Mouse (Mus musculus) lung, postnatal 25 days (tissue): ENCODE data around the gene Riok2.
"Not testable (repeated sequence)": the region's sequence is repeated elsewhere in the genome, so short reads cannot be mapped to it uniquely, and the experiment has no call there.

Experiments used
- DNase-seq: peaks from one replicate; pipeline ENCODE4 v3.0.0; 2022; ENCODE audit warnings: low spot score

Gene Riok2

DNA sequence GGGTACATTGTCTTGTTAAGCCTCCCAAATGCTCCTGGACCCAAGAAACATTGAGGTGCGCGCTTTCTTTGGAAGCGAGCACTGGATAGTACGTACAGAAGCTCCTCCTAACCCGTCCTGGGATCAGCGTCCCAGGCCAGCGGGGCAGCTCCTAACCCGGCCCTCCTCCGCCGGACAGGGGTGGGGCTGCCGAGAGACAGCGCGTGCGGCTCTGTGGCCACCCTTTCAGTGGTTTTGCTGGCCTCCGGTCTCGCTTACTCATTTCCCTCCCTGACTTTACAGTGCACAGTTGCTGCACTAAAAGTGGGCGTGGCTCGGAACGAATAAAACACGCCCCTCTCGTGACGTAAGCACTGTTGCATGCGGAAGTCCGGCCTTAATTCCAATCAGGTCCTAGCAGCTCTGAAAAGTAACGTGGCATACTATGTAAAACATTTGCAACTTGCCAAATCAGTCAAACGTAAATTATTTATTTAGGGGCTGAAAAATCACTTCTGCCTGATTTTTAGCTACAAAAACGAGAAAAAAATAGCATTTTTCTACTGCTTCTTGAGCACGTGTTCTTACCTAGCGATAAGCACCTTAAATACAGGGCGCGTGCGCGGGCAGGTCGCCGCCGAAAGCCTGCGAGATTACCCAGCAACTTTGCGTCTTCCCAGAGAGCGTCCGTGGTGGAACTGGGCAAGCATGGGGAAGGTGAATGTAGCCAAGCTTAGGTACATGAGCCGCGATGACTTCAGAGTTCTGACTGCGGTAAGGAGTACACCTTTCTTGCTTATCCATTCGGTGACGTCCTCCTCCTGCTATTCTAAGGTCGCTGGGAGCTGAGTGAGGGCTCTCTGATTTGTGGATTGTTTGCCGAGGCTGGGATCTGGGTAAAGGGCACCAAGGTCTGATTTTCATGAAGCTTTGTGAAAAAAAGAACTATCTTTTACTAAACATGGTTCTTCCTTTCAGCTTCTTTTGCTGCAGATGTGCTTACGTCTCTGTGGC lies at the start of gene Riok2:
Riok2 (plus strand) TSS at position 392 of the 993 bp plus-strand sequence.
- peak; percentile 98 for DNase-seq

DNA sequence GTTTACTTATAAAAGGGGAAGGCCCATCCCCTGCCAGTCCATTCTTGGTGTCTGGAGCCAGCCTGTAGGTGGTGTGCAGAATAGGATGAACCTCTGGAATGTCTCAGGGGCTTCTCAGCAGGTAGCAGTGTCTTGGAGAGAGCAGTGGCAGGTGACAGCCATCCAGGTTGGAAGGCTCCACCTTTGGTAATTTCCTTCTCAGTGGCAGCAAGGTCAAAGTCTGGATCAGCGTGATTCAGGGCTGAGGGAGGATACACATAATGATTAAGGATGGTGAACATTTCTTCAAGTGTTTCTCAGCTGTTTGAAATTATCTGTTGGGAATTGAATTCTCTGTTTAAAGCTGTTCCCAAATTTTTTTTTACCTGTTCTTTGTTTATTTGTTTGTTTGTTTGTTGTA lies 48.1 kb upstream of the Riok2 start:
- not testable (repeated sequence) for DNase-seq

DNA sequence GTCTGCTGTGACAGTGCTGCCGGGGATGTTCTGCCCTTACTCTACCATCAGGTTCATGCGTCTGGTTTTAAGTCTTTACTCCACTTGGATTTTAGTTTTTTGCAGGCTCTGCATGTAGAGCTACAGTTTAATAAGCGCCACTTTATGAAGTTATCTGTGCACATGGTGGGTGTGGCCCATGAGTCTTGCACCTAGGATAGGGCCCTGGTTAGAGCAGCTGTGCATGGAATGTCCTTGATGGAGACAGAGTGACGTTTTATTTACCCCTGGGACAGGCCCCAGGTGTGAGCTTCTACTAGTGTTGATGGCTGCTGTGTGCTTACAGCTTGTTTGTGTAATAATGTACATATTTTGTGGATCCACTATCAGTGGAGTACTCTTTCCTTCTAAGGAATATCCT lies 47.5 kb upstream of the Riok2 start:
- no peak for DNase-seq

DNA sequence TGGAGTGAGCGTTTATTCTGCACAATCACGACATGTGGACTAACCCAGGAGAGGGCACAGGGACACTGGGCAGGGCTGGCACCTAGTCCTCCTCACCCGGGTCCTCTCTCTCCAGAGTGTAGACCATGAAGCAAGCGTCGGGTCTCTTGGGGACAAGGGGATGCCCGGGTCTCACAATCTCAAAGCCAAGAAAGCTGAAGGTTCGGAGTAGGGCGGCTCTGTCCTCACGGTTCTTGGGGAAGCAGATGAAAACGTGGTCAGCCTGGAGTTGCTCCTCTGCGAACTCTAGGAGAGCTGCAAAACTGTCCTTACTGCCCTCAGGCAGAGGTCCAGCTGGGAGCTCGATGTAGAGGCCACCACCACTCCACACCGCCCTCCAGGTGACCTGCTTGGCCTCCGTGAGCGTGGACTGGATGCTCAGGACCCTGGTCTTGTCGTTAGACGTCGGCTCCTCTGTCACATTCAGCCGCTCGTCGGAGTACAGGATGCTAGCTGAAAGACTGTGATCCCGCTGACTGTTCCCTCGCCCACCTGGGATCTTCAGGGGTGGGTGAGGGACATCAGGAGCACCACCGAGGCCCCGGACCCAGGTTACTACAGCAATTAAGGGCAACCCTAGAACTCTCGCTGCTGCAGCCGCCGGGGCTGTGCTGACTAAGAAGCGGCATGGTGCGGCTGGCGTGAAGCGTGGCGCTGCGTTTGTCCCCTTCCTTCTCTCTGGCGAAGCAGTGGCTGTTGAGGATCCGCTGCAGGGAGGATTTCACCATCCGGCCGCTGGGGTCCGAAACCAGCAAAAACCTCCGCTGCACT lies 28.5 kb upstream of the Riok2 start:
- not testable (repeated sequence) for DNase-seq

DNA sequence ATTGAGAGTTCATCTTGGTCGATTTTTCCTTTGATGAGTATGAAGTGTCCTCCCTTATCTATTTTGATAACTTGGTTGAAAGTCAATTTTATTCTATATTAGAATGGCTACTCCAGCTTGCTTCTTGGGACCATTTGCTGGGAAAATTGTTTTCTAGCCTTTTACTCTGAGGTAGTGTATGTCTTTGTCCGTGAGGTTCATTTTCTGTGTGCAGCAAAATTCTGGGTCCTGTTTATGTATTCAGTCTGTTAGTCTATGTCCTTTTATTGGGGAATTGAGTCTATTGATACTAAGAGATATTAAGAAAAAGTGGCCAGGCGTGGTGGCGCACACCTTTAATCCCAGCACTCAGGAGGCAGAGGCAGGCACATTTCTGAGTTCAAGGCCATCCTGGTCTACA lies 27.8 kb upstream of the Riok2 start:
- DNase-seq: not testable (repeated sequence)

DNA sequence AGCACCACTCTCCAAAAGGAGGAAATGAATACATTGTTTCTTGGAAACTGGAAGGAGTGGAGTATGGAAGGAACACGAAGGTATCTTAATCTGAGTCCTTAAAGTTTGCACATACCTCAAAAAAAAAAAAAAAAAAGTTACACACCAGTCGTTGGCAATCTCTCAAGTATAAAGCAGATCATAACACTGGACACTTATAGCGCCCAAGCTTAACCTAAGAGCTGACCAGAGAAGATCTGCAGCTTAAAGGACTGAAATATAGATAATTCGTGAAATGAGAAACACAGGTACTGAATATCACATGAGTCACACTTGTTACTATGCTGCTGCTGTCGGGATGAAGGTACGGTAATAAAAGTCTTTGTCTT lies 575 bp upstream of the Riok2 start:
- DNase-seq: no peak

DNA sequence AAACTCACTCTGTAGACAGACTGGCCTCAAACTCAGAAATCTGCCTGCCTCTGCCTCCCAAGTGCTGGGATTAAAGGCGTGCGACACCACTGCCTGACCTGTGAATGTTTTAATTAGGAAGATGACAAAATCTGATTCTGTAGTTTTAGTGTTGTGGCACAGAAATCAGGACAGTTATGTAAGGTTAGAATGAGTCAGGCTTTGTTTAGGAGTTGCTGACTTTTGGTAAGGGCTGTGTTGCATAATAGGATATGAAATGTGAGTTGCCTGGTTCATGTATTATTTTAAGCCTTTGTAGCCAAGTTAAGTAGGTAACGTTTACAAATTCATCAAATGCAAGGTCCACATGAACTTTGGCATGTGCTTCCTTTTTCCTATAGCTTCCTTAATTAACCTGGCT lies 1.5 kb downstream of the Riok2 start:
- DNase-seq: no peak

DNA sequence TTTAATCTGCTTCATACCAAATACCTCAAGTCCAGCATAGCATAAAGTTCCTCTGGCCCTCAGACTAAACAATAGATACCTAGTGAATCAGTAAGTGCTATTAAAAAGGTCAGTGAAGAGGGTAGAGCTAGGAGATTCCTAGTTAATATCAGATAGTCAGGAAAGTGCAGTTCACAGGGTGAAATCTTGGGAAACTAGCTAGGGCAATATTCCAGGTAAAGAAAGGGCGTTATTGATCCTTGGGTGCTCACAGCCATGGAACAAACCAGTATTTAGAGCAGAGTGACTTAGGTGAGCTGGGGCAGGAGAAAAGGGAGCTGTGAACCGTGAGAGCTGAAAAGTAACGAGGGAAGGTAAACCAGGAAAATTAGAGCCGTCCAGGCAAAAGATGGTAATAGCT lies 9.6 kb downstream of the Riok2 start:
- DNase-seq: no peak

DNA sequence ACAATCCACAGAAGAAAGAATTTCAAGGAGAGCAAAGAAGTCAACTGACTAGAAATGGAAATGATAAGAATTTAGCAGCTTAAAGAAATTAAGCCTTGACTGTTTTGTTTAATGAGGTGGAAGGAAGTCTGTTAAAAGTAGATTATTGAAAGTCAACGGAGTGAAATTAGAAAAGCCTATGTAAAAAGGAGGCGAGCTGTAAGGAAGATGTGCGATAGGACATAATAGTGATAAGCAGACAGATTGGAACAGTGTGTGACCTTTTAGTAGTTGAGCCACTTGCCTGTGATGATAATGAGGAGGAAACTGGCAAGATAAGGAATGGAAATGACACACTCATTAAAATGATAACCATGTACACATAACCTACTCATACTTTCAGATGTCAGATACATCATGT lies 10.4 kb downstream of the Riok2 start:
- no peak for DNase-seq

DNA sequence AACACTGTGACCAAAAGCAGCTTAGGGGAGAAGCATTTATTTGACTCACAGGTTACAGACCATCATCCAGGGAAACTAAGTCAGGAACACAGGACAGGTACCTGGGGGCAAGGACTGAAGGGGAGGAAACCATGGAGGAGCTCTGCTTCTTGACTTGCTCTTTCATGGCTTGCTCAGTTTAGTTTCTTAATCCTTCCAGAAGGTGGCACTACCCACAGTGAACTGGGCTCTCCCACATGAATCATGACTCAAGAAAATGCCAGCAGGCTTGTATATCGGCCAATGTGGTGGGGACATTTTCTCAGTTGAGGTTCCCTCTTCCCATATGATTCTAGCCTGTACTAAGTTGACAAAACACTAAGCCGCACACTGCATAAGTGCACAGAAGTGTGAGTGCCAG lies 12.0 kb downstream of the Riok2 start:
- no peak for DNase-seq

DNA sequence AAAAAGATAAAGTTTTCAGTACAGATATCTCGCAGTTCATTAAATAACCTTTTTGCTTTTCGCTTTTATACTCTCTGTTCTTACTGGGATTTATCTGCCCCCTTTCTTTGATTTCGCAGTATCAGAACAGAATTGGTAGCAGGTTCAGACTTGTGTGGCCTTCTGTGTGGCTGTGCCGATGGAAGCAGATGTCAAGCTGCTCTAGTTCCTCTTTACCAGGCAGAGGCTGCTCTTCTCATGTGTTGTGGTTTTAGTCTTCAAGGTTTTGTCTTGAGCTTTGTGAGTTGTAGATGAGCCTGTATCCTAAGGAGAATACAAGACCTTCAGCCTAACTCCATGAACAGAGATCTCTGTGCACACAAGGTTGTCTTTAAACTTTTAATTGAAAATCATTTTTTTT lies 17.7 kb downstream of the Riok2 start:
- DNase-seq: no peak

DNA sequence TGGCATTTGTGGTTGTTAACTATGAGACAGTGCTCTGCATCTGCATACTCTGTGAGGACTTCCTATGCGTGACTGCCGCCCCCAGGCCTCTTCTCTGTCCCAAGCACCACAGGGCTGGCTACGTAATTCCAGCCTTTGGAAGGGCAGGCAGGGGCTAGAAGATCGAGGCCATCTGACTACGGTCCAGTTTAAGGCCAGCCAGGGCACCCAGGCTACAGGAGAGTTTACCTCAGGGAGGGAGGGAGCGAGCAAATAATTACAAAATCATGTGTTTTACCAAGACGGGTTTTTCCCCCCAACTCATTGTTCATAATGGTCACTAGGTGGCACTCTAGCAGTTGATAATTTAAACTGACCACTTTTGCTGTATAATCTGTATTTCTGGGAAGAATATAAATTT lies 18.8 kb downstream of the Riok2 start:
- no peak for DNase-seq

DNA sequence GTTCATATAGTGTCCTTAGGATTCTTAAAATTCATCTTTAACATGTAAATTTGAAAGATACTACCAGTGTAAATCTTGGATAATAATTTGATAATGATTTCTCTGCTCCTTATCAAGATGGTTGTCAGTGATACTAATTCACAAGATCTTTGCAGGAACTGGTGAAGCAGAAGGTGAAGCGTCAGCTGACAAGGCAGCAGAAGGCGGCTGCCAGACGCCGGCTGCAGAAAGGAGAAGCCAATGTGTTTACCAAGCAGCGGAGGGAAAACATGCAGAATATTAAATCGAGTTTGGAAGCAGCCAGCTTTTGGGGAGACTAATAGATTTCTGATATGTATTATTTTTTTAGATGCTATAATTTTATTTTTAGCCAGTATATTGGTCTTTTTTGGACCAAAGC lies 19.2 kb downstream of the Riok2 start:
- DNase-seq: no peak

DNA sequence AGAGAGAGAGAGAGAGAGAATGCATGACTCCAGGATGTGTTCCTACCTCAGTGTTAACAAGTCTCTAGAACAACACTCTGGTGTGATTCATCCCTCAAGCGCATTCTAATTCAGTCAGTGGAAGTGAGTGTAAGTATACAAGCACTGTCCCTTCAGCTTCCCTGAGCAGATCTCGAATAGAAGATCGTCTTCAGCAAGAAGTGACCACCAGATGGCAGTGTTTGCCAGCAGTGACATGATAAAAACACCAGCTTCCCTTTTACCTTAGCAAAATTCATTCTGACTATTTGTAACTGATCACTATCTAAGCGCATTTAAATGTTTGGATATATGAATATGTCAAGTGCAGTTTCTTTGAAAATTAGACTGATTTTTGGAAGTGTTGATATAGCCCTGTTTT lies 20.2 kb downstream of the Riok2 start:
- peak; percentile 76 for DNase-seq

DNA sequence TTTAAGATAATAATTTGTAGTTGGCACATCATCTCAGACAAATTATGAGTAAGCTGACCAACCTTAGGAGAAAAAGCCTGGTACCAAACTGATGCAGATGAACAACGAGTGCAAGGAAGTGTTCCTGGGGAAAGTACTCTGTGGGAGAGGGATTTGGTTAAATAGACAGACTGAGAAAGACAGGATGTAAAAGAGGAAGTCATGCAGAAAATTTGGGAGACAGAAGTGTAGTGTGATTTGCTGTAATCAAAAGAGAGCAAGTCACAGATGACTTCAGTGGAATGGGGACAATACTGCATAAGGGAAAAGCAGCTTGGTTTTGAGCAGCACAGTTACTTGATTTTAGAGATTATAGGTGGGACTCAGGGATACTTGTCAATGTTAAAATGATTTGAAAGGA lies 22.8 kb downstream of the Riok2 start:
- DNase-seq: no peak

DNA sequence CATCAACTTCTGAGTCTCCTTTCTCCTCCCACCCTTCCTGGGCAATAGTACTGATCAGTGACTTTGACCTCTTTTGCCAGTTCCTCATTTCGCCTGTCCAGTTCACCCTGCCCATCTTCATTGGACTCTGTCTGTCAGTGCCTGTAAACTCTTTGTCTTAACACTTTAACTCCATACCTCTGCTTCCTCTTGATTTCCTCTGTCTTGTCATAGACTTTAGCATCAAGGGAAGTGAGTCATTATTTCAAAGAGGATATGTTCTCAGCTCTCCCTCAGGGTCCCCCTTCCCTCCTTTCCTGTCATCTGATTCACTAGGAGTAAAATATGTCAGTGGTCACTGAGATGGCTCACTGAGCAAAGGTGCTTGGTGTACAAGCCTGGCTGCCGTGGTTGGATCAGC lies 24.6 kb downstream of the Riok2 start:
- no peak for DNase-seq

DNA sequence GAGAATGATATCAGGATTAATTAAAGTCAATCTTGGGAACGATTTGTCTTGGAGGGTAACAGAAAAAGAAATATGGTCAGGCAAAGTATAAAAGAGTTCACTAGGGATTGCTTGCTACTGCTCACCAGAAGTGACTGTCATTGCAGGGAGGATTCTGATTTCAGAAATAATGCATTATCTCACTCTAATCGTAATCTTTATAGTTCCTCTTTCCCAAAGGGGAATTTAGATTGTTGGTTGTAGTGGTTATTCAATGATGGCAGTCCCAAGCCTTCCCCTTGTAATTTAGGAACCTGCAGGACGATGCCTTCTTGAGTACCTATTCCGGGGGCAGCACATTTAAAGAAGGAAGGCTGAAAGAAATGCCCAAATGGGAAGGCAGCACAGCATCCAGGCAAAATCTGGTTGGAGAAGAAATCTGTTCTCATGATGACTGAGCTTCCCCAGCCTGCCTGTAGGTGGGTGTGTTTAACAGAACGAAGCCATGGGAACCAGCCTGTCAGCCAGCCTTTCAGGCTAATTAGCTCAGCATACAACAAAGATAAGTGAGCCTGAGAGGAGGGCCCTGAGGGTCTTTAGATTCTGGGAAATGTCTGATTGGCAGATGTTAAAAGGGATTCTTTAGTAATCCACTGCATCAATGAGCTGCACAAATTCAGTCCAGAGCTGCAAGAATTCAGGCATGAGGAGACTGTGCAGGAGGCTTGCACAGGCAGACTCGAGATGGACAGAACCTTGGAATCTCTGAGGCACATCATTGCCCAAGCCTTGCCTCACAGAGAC lies 28.3 kb downstream of the Riok2 start, which contains the start of gene Lix1:
Lix1 (plus strand) TSS at position 451 of the 783 bp plus-strand sequence.
- DNase-seq: peak; percentile 15

DNA sequence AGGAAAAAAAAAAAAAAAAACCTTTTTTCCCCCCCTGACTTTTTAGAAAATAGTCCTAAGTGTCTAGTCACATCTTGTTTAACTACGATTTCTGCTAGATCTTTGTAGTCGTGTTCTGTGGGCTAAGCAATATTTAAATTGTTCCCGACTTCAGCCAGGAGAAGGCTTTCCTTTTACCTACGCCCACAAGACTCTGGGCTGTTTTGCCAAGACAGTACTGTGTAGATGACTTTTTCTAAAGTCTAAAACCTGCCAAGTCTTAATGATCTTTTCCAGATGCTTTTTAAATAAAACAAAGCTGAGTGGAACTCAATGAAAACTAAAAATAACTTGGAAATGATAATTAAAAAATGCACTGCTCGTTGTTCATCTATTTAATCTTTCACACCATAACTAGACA lies 28.9 kb downstream of the Riok2 start:
- DNase-seq: no peak

DNA sequence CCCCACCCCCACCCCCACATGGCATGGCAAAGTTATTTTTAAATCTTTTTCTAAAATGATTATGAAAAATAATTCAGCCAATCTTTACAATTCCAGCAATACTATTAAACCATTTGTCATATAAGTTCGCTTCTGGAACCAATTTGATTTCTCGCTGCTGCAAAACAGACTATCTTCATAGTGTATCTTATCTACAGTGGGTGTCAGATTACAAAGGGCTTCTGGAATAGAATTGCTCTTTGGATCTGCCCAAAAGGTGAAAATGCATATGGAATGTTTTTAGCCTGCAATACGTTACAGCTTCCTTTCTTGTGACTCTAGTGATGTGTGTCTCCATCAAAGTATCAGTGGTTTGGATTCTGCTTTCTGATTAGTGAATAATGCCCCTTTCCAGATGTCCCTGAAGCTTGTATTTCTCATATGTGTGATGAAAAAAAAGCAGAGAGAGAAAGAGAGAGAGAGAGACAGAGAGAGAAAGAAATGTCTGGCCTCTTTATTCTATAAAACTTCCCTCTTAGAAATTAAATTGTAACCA lies 29.5 kb downstream of the Riok2 start:
- no peak for DNase-seq

DNA sequence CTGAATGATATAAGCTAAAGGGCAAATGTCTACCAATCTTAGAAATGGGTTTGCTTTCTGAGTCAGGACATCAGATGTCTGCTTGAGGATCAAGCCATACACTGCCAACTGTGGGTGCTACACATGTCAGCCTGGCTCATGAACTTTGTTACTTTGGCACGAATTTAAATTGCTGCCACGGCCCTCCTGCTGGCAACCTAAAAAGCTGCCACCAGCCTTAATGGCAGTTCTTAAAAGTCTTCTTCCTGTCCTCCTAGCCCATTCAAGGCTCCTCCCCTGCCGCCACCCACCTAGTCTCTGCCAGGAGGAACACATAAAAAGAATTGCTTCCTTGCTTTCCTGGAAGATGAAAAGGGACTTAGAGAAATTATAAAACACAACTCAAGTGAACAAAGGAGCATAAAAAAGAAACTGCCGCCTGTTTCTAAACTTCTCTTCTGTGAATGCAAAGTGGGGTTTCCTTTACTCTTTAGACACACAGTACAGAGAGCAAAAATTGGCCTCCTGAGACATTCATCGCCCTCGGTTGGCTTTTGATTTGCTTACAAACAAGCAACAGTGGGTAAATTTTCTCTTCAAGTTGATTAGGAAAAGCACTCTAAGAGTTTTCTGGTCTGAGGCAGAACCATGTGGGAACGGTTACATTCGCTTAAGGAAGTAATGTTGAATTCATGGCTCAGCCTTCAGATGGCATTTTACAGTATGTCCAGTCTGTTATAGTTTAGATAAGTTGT lies 30.9 kb downstream of the Riok2 start:
- DNase-seq: no peak

DNA sequence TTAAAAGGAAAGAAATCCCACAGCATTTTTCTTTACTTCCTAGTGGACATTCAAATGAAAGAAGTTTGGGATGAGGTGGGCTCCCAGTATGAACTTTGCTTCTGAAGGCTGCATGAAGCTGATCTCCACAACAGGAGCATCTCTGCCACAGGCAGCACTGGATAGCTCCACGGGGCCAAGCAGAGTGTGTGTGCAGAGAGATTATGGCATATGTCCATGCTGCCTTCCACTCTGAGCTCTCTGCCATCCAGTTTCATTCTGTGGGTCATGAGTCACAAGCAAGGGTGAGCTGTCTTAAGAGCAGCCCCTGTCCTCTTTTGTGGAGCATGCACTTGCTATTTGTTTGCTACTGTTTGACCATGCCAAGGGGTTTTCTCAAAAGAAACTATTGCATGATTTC lies 31.5 kb downstream of the Riok2 start:
- no peak for DNase-seq
